Mouse (Mus musculus) midbrain, embryonic 11.5 days (tissue): ENCODE measurements around the gene Ddx10. TPM values are rescaled to one million over a fixed set of nuclear protein-coding genes. Genes with fewer than 3 reads are reported as not detected.

Experiments used
- ATAC-seq: fragments of 200-750 bp; cut with Nextera tagmentation; 2 replicates; pipeline ENCODE4 v1.8.0; 2017; ENCODE audit warnings: moderate TSS enrichment, moderate library complexity; ENCODE audit not compliant: low FRiP score
- DNase-seq: peaks from one replicate; pipeline ENCODE4 v3.0.0; 2015; ENCODE audit warnings: low spot score; ENCODE audit errors: missing footprints
- H3K27ac ChIP-seq: fragments of 300-500 bp; sonication (generic); 2 replicates; pipeline ENCODE4 v1.5.1; 2014; ENCODE audit warnings: low read depth, low read length
- H3K27me3 ChIP-seq: fragments of 300-500 bp; sonication (generic); 2 replicates; pipeline ENCODE4 v1.6.1; 2014; ENCODE audit warnings: mild to moderate bottlenecking, low read length, moderate library complexity, mixed read lengths; ENCODE audit not compliant: control insufficient read depth, insufficient read depth
- H3K36me3 ChIP-seq: fragments of 300-500 bp; sonication (generic); 2 replicates; pipeline ENCODE4 v1.6.1; 2014; ENCODE audit warnings: mild to moderate bottlenecking, low read length, moderate library complexity, mixed read lengths; ENCODE audit not compliant: control insufficient read depth, insufficient read depth
- H3K4me1 ChIP-seq: fragments of 300-500 bp; sonication (generic); 2 replicates; pipeline ENCODE4 v1.6.1; 2014; ENCODE audit warnings: low read length; ENCODE audit not compliant: control insufficient read depth, insufficient read depth
- H3K4me2 ChIP-seq: fragments of 300-500 bp; sonication (generic); 2 replicates; pipeline ENCODE4 v1.6.1; 2014; ENCODE audit warnings: mild to moderate bottlenecking, moderate library complexity
- H3K4me3 ChIP-seq: fragments of 300-500 bp; sonication (generic); 2 replicates; pipeline ENCODE4 v1.5.1; 2014; ENCODE audit warnings: low read depth, low read length
- H3K9ac ChIP-seq: fragments of 300-500 bp; sonication (generic); 2 replicates; pipeline ENCODE4 v1.6.1; 2014; ENCODE audit warnings: low read length
- H3K9me3 ChIP-seq: fragments of 300-500 bp; sonication (generic); 2 replicates; pipeline ENCODE4 v1.6.1; 2016; ENCODE audit warnings: low read length; ENCODE audit not compliant: control insufficient read depth
- WGBS: fragments of 180-500 bp; shearing (Covaris S2); extraction: QIAGEN DNeasy Blood & Tissue Kit; methylation state at CpG from one replicate; pipeline ENCODE4 v1.1.7; 2014; 5-methylcytosine and 5-hydroxymethylcytosine counted together
- polyA plus RNA-seq: library from polyadenylated mRNA; unstranded; fragments of >200 nt; fragmentation: Nextera tagmentation; extraction: Ambion mirVana; gene quantifications from 2 replicates; pipeline ENCODE4 v1.2.1, GENCODE M21; 2014

Gene Ddx10
- polyA plus RNA-seq, result 30.7 and 38.2 TPM in 2 replicates

DNA sequence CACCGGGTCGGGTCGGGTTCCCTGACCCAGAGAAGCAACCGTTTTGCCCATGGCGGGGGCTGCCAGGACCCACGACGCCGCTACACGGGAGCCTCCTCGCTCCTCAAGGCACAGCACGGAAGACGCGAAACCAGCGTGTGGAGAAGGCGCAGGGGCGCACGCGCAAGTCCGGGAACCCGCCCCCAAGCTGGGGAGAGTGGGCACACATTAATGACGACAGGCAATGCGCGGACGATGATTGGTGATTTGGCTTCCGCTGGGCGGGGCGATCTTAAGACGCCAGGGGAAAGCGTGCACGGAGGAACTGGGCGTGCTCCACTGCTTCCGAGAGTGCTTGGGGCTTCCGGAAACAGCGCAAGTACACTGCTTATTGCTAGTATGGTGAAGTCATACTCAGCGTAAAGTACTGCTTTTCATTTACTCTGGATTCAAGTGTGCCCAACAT, at the start of gene Ddx10:
Gene Ddx10, minus strand, starts transcription at position 101 of the 445 bp plus-strand sequence.
- H3K9me3 ChIP-seq, result no peaks in the 10 kb centered on the region
- peaks cover 7% of the 10 kb centered on the region; the same call in 1 of the 2 replicates for H3K4me1 ChIP-seq
- peak; percentile 99 for DNase-seq
- peak within 1 kb of the TSS; percentile 72 for H3K9ac ChIP-seq
- peak; percentile 100 for ATAC-seq
- H3K4me3 ChIP-seq, result peak within 1 kb of the TSS; percentile 86
- under 1% methylated on average over 35 of the region's 35 CpGs for WGBS
- no peaks in the 10 kb centered on the region for H3K36me3 ChIP-seq
- no peak within 1 kb of the TSS for H3K27ac ChIP-seq
- peak within 1 kb of the TSS; percentile 92 for H3K4me2 ChIP-seq
- H3K27me3 ChIP-seq, result no peaks in the 10 kb centered on the region

DNA sequence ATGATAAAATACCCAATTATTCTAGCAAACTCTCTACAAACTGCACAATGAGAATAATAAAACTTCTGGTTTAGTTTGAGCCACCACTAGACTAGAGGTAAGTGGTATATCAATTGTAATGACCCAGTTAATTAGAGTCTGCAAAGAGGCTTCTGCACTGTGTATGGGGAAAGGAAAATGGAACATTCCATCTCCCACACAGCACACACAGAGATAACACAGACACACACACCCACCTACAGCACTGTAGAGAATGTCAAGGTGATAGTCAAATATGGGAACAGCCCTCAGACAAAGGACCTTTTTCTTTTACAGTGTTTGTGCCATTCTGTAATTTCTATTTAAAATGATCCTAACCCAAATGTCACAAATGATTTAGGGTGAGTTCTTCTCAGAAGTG, 45.0 kb upstream of the Ddx10 start:
- Histone ChIP-seq H3K4me3 (no peak overlapping the region), H3K4me2 (no peak overlapping the region), H3K27ac (no peak overlapping the region), H3K36me3 (no peaks in the 10 kb centered on the region), H3K27me3 (no peaks in the 10 kb centered on the region), H3K9me3 (no peaks in the 10 kb centered on the region), H3K4me1 (no peaks in the 10 kb centered on the region), H3K9ac (no peak overlapping the region)
- ATAC-seq, result no peak
- no peak for DNase-seq

DNA sequence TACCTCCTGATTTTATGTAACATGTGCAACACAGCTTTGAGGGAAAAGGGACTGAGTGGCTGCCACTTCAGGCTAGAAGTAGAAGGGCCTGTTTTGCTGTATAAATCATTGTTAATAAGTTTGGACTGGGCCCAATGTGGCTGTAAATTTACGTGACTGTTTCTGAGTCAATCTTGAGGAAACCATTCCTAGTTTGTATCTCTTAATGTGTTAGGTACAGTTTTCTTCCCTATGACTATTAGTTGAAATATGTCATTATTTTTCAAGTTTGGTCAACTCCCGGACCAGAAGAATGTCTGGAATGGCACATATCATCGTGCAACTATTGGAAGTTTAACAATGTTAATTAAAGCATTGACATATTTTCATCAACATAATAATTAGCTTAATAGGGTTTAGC, 42.2 kb upstream of the Ddx10 start:
- Histone ChIP-seq H3K9me3 (no peaks in the 10 kb centered on the region), H3K4me3 (no peak overlapping the region), H3K27me3 (no peaks in the 10 kb centered on the region), H3K4me2 (no peak overlapping the region), H3K9ac (no peak overlapping the region), H3K36me3 (no peaks in the 10 kb centered on the region), H3K27ac (no peak overlapping the region), H3K4me1 (no peaks in the 10 kb centered on the region)
- no peak for DNase-seq
- WGBS, result 82% methylated on average over 3 of the region's 3 CpGs
- ATAC-seq, result no peak

DNA sequence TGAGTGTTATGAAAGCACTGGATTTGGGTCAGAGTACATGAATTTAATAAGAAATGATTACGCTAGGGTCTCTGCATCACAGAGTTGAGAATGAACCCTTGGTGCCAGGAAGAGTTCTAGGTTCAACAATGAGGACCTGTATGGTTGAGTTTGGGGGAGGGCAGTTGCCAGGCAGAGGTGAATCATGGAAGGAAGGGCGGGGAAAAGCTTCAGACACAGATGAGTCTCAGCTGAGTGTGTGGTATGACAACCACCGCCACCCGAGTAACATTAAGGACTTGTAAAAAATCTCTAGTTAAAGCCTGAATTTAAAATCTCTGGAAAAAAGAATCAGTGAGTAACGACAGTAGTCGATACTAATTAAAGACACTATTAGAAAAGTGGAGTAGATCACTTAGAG, 38.9 kb upstream of the Ddx10 start:
- WGBS, result 83% methylated on average over 6 of the region's 6 CpGs
- Histone ChIP-seq H3K27me3 (no peaks in the 10 kb centered on the region), H3K9ac (no peak overlapping the region), H3K4me1 (no peaks in the 10 kb centered on the region), H3K27ac (no peak overlapping the region), H3K4me3 (no peak overlapping the region), H3K9me3 (no peaks in the 10 kb centered on the region), H3K36me3 (no peaks in the 10 kb centered on the region), H3K4me2 (no peak overlapping the region)
- ATAC-seq (no peak), DNase-seq (no peak)

DNA sequence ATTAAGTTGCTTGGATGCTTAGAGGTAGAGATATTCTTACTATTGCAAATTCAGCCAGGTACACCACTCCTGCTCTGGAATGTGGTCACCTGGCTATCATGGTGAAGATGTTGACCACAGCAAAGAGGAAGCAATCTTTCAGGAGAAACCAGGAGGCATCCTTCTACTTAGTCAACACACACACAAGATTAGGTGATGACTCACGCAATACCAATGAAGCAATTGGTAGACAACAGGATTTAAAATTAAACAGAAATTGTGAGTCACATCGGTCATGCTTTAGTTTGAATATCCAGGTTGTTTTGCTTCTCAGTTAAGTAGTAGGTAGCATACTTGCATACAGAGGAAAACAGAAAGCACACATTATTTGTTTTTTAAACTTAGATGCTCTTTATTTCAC, 31.1 kb upstream of the Ddx10 start:
- no peak overlapping the region for H3K9ac ChIP-seq
- H3K36me3 ChIP-seq, result no peaks in the 10 kb centered on the region
- 97% methylated on average over 2 of the region's 2 CpGs for WGBS
- H3K27me3 ChIP-seq, result no peaks in the 10 kb centered on the region
- H3K9me3 ChIP-seq, result no peaks in the 10 kb centered on the region
- H3K27ac ChIP-seq, result no peak overlapping the region
- no peak overlapping the region for H3K4me3 ChIP-seq
- H3K4me1 ChIP-seq, result no peaks in the 10 kb centered on the region
- ATAC-seq (no peak), DNase-seq (no peak)
- H3K4me2 ChIP-seq, result no peak overlapping the region

DNA sequence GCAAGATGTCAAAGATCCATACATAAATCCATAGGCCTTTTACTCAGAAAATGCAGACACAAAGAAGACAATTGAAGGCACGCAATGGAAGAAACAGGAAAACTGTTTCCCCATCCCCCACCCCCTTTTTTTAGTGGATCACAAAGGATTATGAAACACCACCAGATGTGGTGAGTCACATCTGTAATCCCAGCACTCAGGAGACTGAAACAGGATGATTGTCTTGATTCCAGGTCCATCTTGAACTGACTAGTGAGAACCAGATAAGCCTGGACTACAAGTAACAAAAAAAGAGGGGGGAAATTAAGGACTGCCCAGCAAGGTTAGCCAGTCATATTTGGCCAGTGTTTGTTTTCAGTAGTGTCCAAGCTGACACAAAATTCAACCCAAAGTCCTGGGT, 28.5 kb upstream of the Ddx10 start:
- ATAC-seq (no peak), DNase-seq (no peak)
- no peak overlapping the region for H3K27ac ChIP-seq
- H3K36me3 ChIP-seq, result no peaks in the 10 kb centered on the region
- no peaks in the 10 kb centered on the region for H3K4me1 ChIP-seq
- H3K4me3 ChIP-seq, result no peak overlapping the region
- H3K4me2 ChIP-seq, result no peak overlapping the region
- WGBS, result 90% methylated on average over 1 of the region's 1 CpGs
- no peaks in the 10 kb centered on the region for H3K9me3 ChIP-seq
- no peak overlapping the region for H3K9ac ChIP-seq
- no peaks in the 10 kb centered on the region for H3K27me3 ChIP-seq

DNA sequence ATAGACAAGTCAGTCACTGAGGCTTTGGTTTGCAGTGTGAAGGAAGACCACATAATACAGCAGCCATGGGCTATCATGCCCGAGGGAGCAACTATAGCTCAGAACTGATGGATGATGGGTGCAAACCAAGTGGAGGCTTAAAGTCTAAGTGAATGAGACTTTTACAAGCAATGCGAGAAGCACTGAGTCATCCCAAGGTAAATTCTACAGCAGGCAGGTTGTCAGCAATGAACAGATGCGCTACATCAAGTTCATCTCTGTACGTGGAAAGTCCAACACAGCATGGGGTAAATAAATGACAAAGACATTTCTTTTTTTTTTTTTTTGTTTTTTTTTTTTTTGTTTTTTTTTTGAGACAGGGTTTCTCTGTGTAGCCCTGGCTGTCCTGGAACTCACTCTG, 24.9 kb upstream of the Ddx10 start:
- Histone ChIP-seq H3K4me3 (no peak overlapping the region), H3K36me3 (no peaks in the 10 kb centered on the region), H3K9me3 (no peaks in the 10 kb centered on the region), H3K9ac (no peak overlapping the region), H3K27ac (no peak overlapping the region), H3K4me2 (no peak overlapping the region), H3K27me3 (no peaks in the 10 kb centered on the region), H3K4me1 (no peaks in the 10 kb centered on the region)
- 88% methylated on average over 4 of the region's 4 CpGs for WGBS
- ATAC-seq, result no peak
- DNase-seq, result no peak

DNA sequence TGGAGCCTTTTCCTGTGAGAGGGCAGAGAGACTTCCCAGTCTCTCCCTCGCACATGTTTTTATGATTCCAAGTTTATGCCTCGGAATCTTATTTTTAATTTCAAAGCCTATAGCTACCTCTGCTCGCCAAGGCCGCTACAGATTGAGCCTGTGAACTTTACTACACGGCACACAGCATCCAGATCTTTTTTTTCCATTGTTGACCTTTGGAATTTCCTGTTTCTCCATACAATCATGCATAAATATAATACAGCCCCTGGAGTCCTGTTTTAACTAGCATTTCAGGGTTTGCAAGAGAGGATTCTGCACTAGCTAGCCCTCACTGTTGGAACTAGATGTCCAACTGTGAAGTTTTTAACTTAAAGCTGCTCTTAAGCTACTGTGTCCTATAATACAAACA, 24.4 kb upstream of the Ddx10 start:
- ATAC-seq (no peak), DNase-seq (no peak)
- Histone ChIP-seq H3K4me3 (no peak overlapping the region), H3K9ac (no peak overlapping the region), H3K9me3 (no peaks in the 10 kb centered on the region), H3K4me2 (no peak overlapping the region), H3K36me3 (no peaks in the 10 kb centered on the region), H3K27me3 (no peaks in the 10 kb centered on the region), H3K4me1 (no peaks in the 10 kb centered on the region), H3K27ac (no peak overlapping the region)
- WGBS, result 72% methylated on average over 5 of the region's 5 CpGs

DNA sequence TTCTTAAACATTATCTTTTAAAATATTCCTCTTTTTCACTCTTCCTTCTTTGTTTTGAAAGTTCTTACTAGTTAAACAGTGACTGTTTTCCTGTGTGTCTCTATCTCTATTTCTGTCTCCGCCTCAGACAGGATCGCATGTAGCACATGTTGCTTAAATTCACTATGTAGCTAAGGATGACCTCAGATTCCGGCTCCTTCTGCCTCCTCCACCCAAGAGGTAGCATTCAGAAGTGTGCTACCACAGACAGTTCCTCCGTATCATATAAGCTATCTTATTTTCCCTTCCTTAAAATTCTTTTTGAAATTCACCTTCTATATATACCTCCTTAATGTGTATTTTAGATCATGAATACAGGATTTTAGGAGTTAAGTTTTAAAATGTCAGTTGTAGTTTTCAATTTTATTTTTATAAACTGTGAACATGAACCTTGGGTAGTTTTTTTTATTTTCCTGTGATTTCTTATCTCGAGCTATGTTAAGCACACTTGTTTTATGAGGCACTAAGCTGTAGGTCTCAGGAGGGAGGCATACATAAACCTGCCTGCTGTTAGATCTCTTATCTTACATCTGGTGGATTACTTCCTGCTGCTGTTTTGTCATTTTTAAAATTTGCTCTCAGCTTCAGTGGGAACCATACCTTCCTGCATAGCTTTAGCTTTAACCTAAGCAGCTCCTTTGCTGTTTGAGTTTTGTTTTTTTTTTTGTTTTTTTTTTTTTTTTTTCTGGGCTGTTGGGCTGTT, 23.6 kb upstream of the Ddx10 start:
- no peaks in the 10 kb centered on the region for H3K36me3 ChIP-seq
- 81% methylated on average over 5 of the region's 5 CpGs for WGBS
- H3K27me3 ChIP-seq, result no peaks in the 10 kb centered on the region
- H3K9ac ChIP-seq, result no peak overlapping the region
- H3K9me3 ChIP-seq, result no peaks in the 10 kb centered on the region
- H3K4me1 ChIP-seq, result no peaks in the 10 kb centered on the region
- DNase-seq (no peak), ATAC-seq (no peak)
- H3K4me3 ChIP-seq, result no peak overlapping the region
- no peak overlapping the region for H3K4me2 ChIP-seq
- H3K27ac ChIP-seq, result no peak overlapping the region
